Mouse (Mus musculus): Measurements from ENCODE around the gene Cdkal1. TPM values are rescaled to one million over a fixed set of nuclear protein-coding genes. Genes with fewer than 3 reads are reported as not detected.

Gene Cdkal1
- polyA plus RNA-seq, 1 experiment from 2014 or later: 29.0 TPM

GRCm38 (mm10) chr13:29769647-29770436 is 85.6 kb downstream of the Cdkal1 start:
- ATAC-seq (ENCODE audit: low FRiP score) (peak; percentile 88), DNase-seq (ENCODE audit: low spot score) (peak; percentile 55)
- H3K27ac ChIP-seq (ENCODE audit: low read depth, low read length): 0 out of 2 replicates have a peak overlapping the region, but pooled peaks have one; percentile 2
- 0 out of 2 replicates have a peak, but pooled peaks cover 2% of the 10 kb centered on the region for H3K4me1 ChIP-seq (replicated peaks; ENCODE audit: control insufficient read depth, insufficient read depth, low read length)
- H3K4me3 ChIP-seq (ENCODE audit: low read depth, low read length): no peak overlapping the region
- H3K4me2 ChIP-seq (replicated peaks; ENCODE audit: low read depth, low read length): no peak overlapping the region; the same call in 1 of the 2 replicates
- no peak overlapping the region for H3K9ac ChIP-seq (ENCODE audit: low read depth, low read length)
- WGBS: 26% methylated on average over 12 of the region's 12 CpGs
- no peaks in the 10 kb centered on the region for H3K27me3 ChIP-seq (ENCODE audit: control insufficient read depth, insufficient read depth, low read length)
- no peaks in the 10 kb centered on the region for H3K9me3 ChIP-seq (ENCODE audit: control insufficient read depth, low read length)
- no peaks in the 10 kb centered on the region for H3K36me3 ChIP-seq (ENCODE audit: control insufficient read depth, insufficient read depth, low read length)

- DNase-seq (ENCODE audit: low spot score) (no peak), ATAC-seq (ENCODE audit: low FRiP score) (no peak)
- H3K27ac ChIP-seq (ENCODE audit: low read depth, low read length): no peak overlapping the region
- H3K4me3 ChIP-seq (ENCODE audit: low read depth, low read length): no peak overlapping the region
- 0 out of 2 replicates have a peak, but pooled peaks cover 2% of the 10 kb centered on the region for H3K4me1 ChIP-seq (replicated peaks; ENCODE audit: control insufficient read depth, insufficient read depth, low read length)
- H3K36me3 ChIP-seq (ENCODE audit: control insufficient read depth, insufficient read depth, low read length): no peaks in the 10 kb centered on the region
- WGBS: 84% methylated on average over 1 of the region's 1 CpGs
- no peak overlapping the region for H3K4me2 ChIP-seq (replicated peaks; ENCODE audit: low read depth, low read length)
- H3K9me3 ChIP-seq (ENCODE audit: control insufficient read depth, low read length): no peaks in the 10 kb centered on the region
- no peaks in the 10 kb centered on the region for H3K27me3 ChIP-seq (ENCODE audit: control insufficient read depth, insufficient read depth, low read length)
- no peak overlapping the region for H3K9ac ChIP-seq (ENCODE audit: low read depth, low read length)
Measured at GRCm38 (mm10) chr13:29768104-29768503, 87.4 kb downstream of the Cdkal1 start.

GRCm38 (mm10) chr13:29767587-29767986 is 87.9 kb downstream of the Cdkal1 start:
- H3K27me3 ChIP-seq (ENCODE audit: control insufficient read depth, insufficient read depth, low read length): no peaks in the 10 kb centered on the region
- H3K27ac ChIP-seq (ENCODE audit: low read depth, low read length): no peak overlapping the region
- no peaks in the 10 kb centered on the region for H3K36me3 ChIP-seq (ENCODE audit: control insufficient read depth, insufficient read depth, low read length)
- no peak overlapping the region for H3K9ac ChIP-seq (ENCODE audit: low read depth, low read length)
- no peaks in the 10 kb centered on the region for H3K9me3 ChIP-seq (ENCODE audit: control insufficient read depth, low read length)
- no peak for DNase-seq (ENCODE audit: low spot score)
- no peak overlapping the region for H3K4me3 ChIP-seq (ENCODE audit: low read depth, low read length)
- H3K4me1 ChIP-seq (replicated peaks; ENCODE audit: control insufficient read depth, insufficient read depth, low read length): 0 out of 2 replicates have a peak, but pooled peaks cover 2% of the 10 kb centered on the region
- no peak for ATAC-seq (ENCODE audit: low FRiP score)
- H3K4me2 ChIP-seq (replicated peaks; ENCODE audit: low read depth, low read length): no peak overlapping the region
- 72% methylated on average over 4 of the region's 4 CpGs for WGBS

GRCm38 (mm10) chr13:29766377-29766776 is 89.1 kb downstream of the Cdkal1 start:
- Histone ChIP-seq H3K27me3 (ENCODE audit: control insufficient read depth, insufficient read depth, low read length) (no peaks in the 10 kb centered on the region), H3K4me3 (ENCODE audit: low read depth, low read length) (no peak overlapping the region), H3K27ac (ENCODE audit: low read depth, low read length) (no peak overlapping the region), H3K36me3 (ENCODE audit: control insufficient read depth, insufficient read depth, low read length) (no peaks in the 10 kb centered on the region), H3K9me3 (ENCODE audit: control insufficient read depth, low read length) (no peaks in the 10 kb centered on the region), H3K4me2 (replicated peaks; ENCODE audit: low read depth, low read length) (no peak overlapping the region), H3K4me1 (replicated peaks; ENCODE audit: control insufficient read depth, insufficient read depth, low read length) (0 out of 2 replicates have a peak, but pooled peaks cover 2% of the 10 kb centered on the region), H3K9ac (ENCODE audit: low read depth, low read length) (no peak overlapping the region)
- 79% methylated on average over 8 of the region's 8 CpGs for WGBS
- DNase-seq (ENCODE audit: low spot score) (no peak), ATAC-seq (ENCODE audit: low FRiP score) (no peak)

- Histone ChIP-seq H3K9ac (ENCODE audit: low read depth, low read length) (no peak overlapping the region), H3K4me3 (ENCODE audit: low read depth, low read length) (no peak overlapping the region), H3K36me3 (ENCODE audit: control insufficient read depth, insufficient read depth, low read length) (no peaks in the 10 kb centered on the region), H3K4me1 (replicated peaks; ENCODE audit: control insufficient read depth, insufficient read depth, low read length) (no peaks in the 10 kb centered on the region), H3K4me2 (replicated peaks; ENCODE audit: low read depth, low read length) (no peak overlapping the region), H3K27ac (ENCODE audit: low read depth, low read length) (no peak overlapping the region), H3K27me3 (ENCODE audit: control insufficient read depth, insufficient read depth, low read length) (no peaks in the 10 kb centered on the region), H3K9me3 (ENCODE audit: control insufficient read depth, low read length) (no peaks in the 10 kb centered on the region)
- ATAC-seq (ENCODE audit: low FRiP score): no peak
- DNase-seq (ENCODE audit: low spot score): no peak
- 76% methylated on average over 3 of the region's 3 CpGs for WGBS
Measured at GRCm38 (mm10) chr13:29765296-29765695, 90.2 kb downstream of the Cdkal1 start.

- no peak overlapping the region for H3K27ac ChIP-seq (ENCODE audit: low read depth, low read length)
Measured at GRCm38 (mm10) chr13:29759691-29760467, 95.6 kb downstream of the Cdkal1 start.

GRCm38 (mm10) chr13:29756052-29756451 is 99.4 kb downstream of the Cdkal1 start:
- H3K9me3 ChIP-seq (ENCODE audit: control insufficient read depth, low read length): no peaks in the 10 kb centered on the region
- 85% methylated on average over 3 of the region's 3 CpGs for WGBS
- no peak overlapping the region for H3K4me2 ChIP-seq (replicated peaks; ENCODE audit: low read depth, low read length)
- no peak overlapping the region for H3K27ac ChIP-seq (ENCODE audit: low read depth, low read length)
- no peak overlapping the region for H3K9ac ChIP-seq (ENCODE audit: low read depth, low read length)
- no peaks in the 10 kb centered on the region for H3K27me3 ChIP-seq (ENCODE audit: control insufficient read depth, insufficient read depth, low read length)
- ATAC-seq (ENCODE audit: low FRiP score) (no peak), DNase-seq (ENCODE audit: low spot score) (no peak)
- H3K4me3 ChIP-seq (ENCODE audit: low read depth, low read length): no peak overlapping the region
- no peaks in the 10 kb centered on the region for H3K36me3 ChIP-seq (ENCODE audit: control insufficient read depth, insufficient read depth, low read length)
- H3K4me1 ChIP-seq (replicated peaks; ENCODE audit: control insufficient read depth, insufficient read depth, low read length): no peaks in the 10 kb centered on the region

More at GRCm38 (mm10) chr13:29759691-29760467, 95.6 kb downstream of the Cdkal1 start:
- Histone ChIP-seq H3K4me1 (replicated peaks; ENCODE audit: control insufficient read depth, insufficient read depth, low read length) (no peaks in the 10 kb centered on the region), H3K27me3 (ENCODE audit: control insufficient read depth, insufficient read depth, low read length) (no peaks in the 10 kb centered on the region), H3K4me3 (ENCODE audit: low read depth, low read length) (no peak overlapping the region), H3K9ac (ENCODE audit: low read depth, low read length) (no peak overlapping the region), H3K9me3 (ENCODE audit: control insufficient read depth, low read length) (no peaks in the 10 kb centered on the region), H3K4me2 (replicated peaks; ENCODE audit: low read depth, low read length) (no peak overlapping the region), H3K36me3 (ENCODE audit: control insufficient read depth, insufficient read depth, low read length) (no peaks in the 10 kb centered on the region)
- DNase-seq (ENCODE audit: low spot score): no peak
- WGBS: 67% methylated on average over 5 of the region's 5 CpGs
- no peak for ATAC-seq (ENCODE audit: low FRiP score)

- no peak for DNase-seq (ENCODE audit: low spot score)
- Histone ChIP-seq H3K4me3 (ENCODE audit: low read depth, low read length) (no peak overlapping the region), H3K4me2 (replicated peaks; ENCODE audit: low read depth, low read length) (no peak overlapping the region)
Measured at GRCm38 (mm10) chr13:29753254-29753653, 102.2 kb downstream of the Cdkal1 start.

More at GRCm38 (mm10) chr13:29753254-29753653, 102.2 kb downstream of the Cdkal1 start:
- Histone ChIP-seq H3K36me3 (ENCODE audit: control insufficient read depth, insufficient read depth, low read length) (no peaks in the 10 kb centered on the region), H3K9ac (ENCODE audit: low read depth, low read length) (no peak overlapping the region), H3K4me1 (replicated peaks; ENCODE audit: control insufficient read depth, insufficient read depth, low read length) (no peaks in the 10 kb centered on the region), H3K9me3 (ENCODE audit: control insufficient read depth, low read length) (no peaks in the 10 kb centered on the region), H3K27ac (ENCODE audit: low read depth, low read length) (no peak overlapping the region), H3K27me3 (ENCODE audit: control insufficient read depth, insufficient read depth, low read length) (no peaks in the 10 kb centered on the region)
- WGBS: 86% methylated on average over 3 of the region's 3 CpGs
- no peak for ATAC-seq (ENCODE audit: low FRiP score)

Measured in hindbrain, embryonic 11.5 days (tissue).